Mouse (Mus musculus) kidney, embryonic 16.5 days (tissue): Measurements from ENCODE around the gene Pdxk. TPM values are rescaled to one million over a fixed set of nuclear protein-coding genes. Genes with fewer than 3 reads are reported as not detected.
"Not testable (repeated sequence)": the region's sequence is repeated elsewhere in the genome, so short reads cannot be mapped to it uniquely, and the experiment has no call there.

Source experiments
- ATAC-seq: fragments of 200-750 bp; cut with Nextera tagmentation; 2 replicates; pipeline ENCODE4 v1.8.0; 2017; ENCODE audit warnings: moderate TSS enrichment; ENCODE audit not compliant: low FRiP score, low TSS enrichment
- H3K27ac ChIP-seq: fragments of 300-500 bp; sonication (generic); 2 replicates; pipeline ENCODE4 v1.5.1; 2014; ENCODE audit warnings: low read length
- H3K27me3 ChIP-seq: fragments of 300-500 bp; sonication (generic); 2 replicates; pipeline ENCODE4 v1.6.1; 2014; ENCODE audit warnings: low read length, control low read depth, mixed read lengths; ENCODE audit not compliant: insufficient read depth
- H3K36me3 ChIP-seq: fragments of 300-500 bp; sonication (generic); 2 replicates; pipeline ENCODE4 v1.6.1; 2014; ENCODE audit warnings: low read length, control low read depth, mixed read lengths; ENCODE audit not compliant: insufficient read depth
- H3K4me1 ChIP-seq: fragments of 300-500 bp; sonication (generic); 2 replicates; pipeline ENCODE4 v1.6.1; 2014; ENCODE audit warnings: low read length, control low read depth, mixed read lengths; ENCODE audit not compliant: insufficient read depth
- H3K4me2 ChIP-seq: fragments of 300-500 bp; sonication (generic); replicated peaks from 2 replicates; pipeline ENCODE4 v1.6.1; 2014; ENCODE audit warnings: low read depth, low read length
- H3K4me3 ChIP-seq: fragments of 300-500 bp; sonication (generic); 2 replicates; pipeline ENCODE4 v1.5.1; 2014; ENCODE audit warnings: mild to moderate bottlenecking, low read length
- H3K9ac ChIP-seq: fragments of 300-500 bp; sonication (generic); replicated peaks from 2 replicates; pipeline ENCODE4 v1.6.1; 2014; ENCODE audit warnings: low read length
- H3K9me3 ChIP-seq: fragments of 300-500 bp; sonication (generic); 2 replicates; pipeline ENCODE4 v1.6.1; 2016; ENCODE audit warnings: low read length, control low read depth
- WGBS: fragments of 180-500 bp; shearing (Covaris S2); extraction: QIAGEN DNeasy Blood & Tissue Kit; methylation state at CpG from one replicate; pipeline ENCODE4 v1.1.7; 2014; 5-methylcytosine and 5-hydroxymethylcytosine counted together
- polyA plus RNA-seq: library from polyadenylated mRNA; unstranded; fragments of >200 nt; fragmentation: Nextera tagmentation; extraction: Ambion mirVana; gene quantifications from 2 replicates; pipeline ENCODE4 v1.2.1, GENCODE M21; 2015

The Pdxk gene
- polyA plus RNA-seq: 28.4 and 29.8 TPM in 2 replicates

DNA sequence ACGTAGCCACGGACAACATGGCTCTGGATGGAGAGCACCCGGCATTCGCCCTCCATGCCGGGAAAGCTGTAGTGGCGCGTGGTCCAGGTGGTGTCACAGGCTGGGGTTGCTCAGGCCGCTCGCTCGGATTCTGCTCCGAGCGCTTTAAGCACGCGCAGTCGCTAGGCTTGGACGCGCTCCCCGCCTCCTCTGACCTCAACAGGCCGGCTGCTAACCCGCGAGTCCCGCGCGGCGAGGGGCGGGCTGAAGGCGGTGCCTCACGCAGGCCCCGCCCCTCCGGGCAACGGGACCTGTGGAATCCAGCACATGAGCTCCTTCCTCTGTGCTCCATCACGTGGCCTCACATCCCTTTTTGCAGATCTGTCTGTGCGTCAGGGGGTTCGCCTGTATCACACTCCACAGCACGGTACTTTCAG lies at the start of gene Pdxk:
Pdxk (minus strand) TSS at position 184 of the 416 bp plus-strand sequence.
- peak within 1 kb of the TSS; percentile 56 for H3K4me3 ChIP-seq
- peak within 1 kb of the TSS; percentile 91 for H3K4me2 ChIP-seq
- H3K4me1 ChIP-seq: peaks cover 15% of the 10 kb centered on the region
- peak within 1 kb of the TSS; percentile 69 for H3K9ac ChIP-seq
- peak within 1 kb of the TSS; percentile 25; the same call in 1 of the 2 replicates for H3K27ac ChIP-seq
- ATAC-seq: peak; percentile 94
- H3K27me3 ChIP-seq: no peaks in the 10 kb centered on the region
- H3K9me3 ChIP-seq: no peaks in the 10 kb centered on the region
- no peaks in the 10 kb centered on the region for H3K36me3 ChIP-seq
- WGBS: under 1% methylated on average over 35 of the region's 35 CpGs

DNA sequence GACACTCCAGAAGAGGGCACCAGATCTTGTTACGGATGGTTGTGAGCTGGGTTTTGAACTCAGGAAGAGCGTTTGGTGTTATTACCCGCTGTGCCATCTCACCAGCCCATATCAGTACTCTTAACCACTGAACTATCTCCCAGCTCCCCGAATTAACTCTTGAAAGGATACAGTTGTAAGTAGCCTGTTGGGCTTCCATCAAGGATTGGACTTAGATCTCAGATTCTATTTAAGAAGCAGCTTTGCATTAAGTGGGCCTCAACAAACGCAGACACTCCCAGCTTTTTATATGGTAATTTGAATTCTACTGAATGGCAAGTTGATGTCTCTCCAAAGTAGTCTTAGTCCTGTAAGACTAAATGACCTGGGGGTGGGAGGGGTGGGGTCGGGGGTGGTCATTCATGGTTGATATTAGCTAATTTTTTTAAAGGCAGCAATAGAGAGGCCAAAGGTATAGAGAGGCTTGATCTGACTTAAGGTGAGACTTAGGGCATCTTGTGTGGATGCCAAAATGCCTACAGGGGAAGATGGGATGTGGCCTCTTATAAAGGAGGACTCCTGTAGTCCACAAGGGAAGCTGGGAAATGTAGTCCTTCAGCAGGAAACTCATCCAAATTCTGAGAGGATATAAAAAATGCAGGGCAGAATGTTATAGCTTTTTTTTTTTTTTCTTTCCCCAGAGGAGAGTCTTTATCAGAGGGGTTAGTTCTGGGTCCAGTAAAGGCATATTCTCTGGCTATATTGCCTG lies 38.4 kb upstream of the Pdxk start:
- 83% methylated on average over 6 of the region's 6 CpGs for WGBS
- H3K4me2 ChIP-seq: no peak overlapping the region
- H3K9ac ChIP-seq: no peak overlapping the region
- H3K27me3 ChIP-seq: no peaks in the 10 kb centered on the region
- no peaks in the 10 kb centered on the region for H3K4me1 ChIP-seq
- no peak overlapping the region for H3K27ac ChIP-seq
- no peaks in the 10 kb centered on the region for H3K36me3 ChIP-seq
- no peak overlapping the region for H3K4me3 ChIP-seq
- no peak for ATAC-seq
- H3K9me3 ChIP-seq: no peaks in the 10 kb centered on the region

DNA sequence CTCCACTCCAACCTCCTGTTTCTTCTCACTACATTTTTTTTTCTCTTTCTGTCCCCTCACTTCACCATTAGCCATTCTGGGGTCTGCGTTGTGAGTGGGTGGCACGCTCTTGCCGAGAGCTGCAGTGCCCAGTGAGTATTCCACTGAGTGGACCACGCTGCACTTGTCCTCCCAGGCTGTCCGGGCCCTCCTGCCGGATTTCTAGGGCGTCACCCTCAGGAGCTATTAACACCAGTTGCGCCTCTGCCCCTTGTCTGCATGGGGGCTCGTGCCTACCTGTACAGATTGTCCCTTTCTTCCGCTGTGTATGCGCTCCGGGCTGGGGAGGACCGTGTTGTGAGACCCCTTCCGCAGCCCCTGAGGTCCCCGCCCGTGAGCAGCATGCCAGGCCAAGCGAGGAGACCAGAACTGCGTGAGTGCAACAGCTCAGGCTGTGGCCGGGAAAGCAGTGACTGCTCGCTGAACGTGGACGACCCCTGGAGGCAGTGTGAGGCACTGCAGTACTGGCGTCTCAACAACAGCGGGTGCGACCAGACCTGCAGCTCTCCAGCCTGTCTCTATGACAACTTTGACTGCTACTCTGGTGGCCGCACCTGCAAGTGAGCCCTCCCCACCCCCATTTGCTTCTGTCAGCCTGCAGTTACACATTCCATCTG lies 22.8 kb upstream of the Pdxk start:
- ATAC-seq: peak; percentile 74
- Histone ChIP-seq H3K4me3 (peak overlapping the region; percentile 36), H3K4me1 (0 out of 2 replicates have a peak, but pooled peaks cover 2% of the 10 kb centered on the region), H3K9ac (peak overlapping the region; percentile 64; the same call in 1 of the 2 replicates), H3K27me3 (0 out of 2 replicates have a peak, but pooled peaks cover 3% of the 10 kb centered on the region), H3K4me2 (peak overlapping the region; percentile 62), H3K36me3 (no peaks in the 10 kb centered on the region), H3K27ac (no peak overlapping the region), H3K9me3 (no peaks in the 10 kb centered on the region)
- WGBS: 6% methylated on average over 26 of the region's 26 CpGs

DNA sequence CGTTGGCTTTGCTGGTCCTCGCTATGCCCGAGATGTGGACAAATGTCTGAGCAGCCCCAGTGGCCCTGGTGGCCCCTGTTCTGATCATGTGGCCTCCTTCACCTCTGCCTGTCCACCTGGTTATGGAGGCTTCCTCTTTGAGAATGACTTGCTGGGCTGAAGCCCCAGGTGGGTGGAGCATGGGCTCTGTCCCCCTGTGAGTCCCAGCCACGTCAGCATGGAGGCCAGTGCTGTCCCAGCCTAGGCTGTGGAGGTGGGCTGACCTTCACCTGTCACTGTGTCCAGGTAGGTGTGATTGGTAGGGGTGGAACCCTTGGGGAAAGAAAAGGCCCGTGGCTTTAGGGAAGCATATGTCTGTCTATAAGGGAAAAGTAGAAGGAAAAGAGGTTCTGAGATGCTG lies 22.1 kb upstream of the Pdxk start:
- Histone ChIP-seq H3K4me1 (0 out of 2 replicates have a peak, but pooled peaks cover 2% of the 10 kb centered on the region), H3K9me3 (no peaks in the 10 kb centered on the region), H3K4me2 (no peak overlapping the region), H3K4me3 (no peak overlapping the region), H3K27ac (no peak overlapping the region), H3K9ac (no peak overlapping the region), H3K27me3 (0 out of 2 replicates have a peak, but pooled peaks cover 3% of the 10 kb centered on the region), H3K36me3 (no peaks in the 10 kb centered on the region)
- no peak for ATAC-seq
- 66% methylated on average over 5 of the region's 5 CpGs for WGBS

DNA sequence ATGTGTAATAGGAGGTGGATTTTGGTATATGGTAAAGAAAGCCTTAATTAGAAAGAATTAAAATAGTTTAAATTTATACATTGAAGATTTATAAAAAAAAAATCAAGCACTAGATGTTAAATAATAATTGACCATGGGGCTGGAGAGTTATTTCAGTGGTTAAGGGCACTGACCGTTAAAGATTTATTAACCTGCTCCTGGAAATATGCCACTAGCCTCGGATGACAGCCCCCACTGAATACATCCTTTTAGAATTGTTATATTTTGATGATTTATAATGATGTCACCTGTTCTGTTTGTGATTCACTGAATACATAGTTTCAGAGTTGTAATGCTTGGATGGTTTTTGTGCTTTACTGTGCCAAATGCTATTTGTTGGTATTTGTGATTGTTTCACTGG lies 20.6 kb upstream of the Pdxk start:
- H3K36me3 ChIP-seq, H3K9me3 ChIP-seq, H3K27me3 ChIP-seq, ATAC-seq, H3K9ac ChIP-seq, H3K27ac ChIP-seq, H3K4me2 ChIP-seq, H3K4me3 ChIP-seq, H3K4me1 ChIP-seq: not testable (repeated sequence)
- 32% methylated on average over 2 of the region's 2 CpGs for WGBS

DNA sequence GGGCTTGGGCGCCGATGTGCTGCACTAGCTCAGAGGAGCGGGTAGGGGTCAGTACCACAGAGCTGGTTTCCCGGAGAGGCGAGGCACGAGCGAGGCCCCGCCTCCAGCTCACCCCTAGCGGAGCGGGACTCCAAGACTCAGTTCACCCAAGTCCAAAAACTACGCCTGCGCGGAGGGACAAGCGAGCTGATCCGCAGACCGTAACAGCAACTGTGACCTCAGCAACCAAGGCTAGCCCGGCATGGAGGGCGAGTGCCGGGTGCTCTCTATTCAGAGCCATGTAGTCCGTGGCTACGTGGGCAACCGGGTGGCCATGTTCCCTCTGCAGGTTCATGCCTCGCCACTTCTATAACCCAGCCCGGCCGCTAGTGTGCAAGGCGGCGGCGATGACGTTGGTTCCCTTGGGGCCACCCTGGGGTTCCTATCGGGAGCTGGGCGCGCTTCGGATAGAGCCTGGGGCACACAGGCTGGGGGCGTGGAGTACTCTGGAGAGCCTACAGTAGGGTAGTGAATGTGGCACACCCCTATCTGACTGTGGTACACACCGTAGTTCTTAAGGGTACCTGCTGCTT lies 17.2 kb upstream of the Pdxk start:
- Histone ChIP-seq H3K4me1 (0 out of 2 replicates have a peak, but pooled peaks cover 4% of the 10 kb centered on the region), H3K36me3 (no peaks in the 10 kb centered on the region), H3K4me3 (peak overlapping the region; percentile 48), H3K27ac (no peak overlapping the region), H3K27me3 (0 out of 2 replicates have a peak, but pooled peaks cover 3% of the 10 kb centered on the region), H3K9ac (peak overlapping the region; percentile 56), H3K9me3 (no peaks in the 10 kb centered on the region), H3K4me2 (peak overlapping the region; percentile 68)
- 1% methylated on average over 35 of the region's 35 CpGs for WGBS
- ATAC-seq: peak; percentile 98

DNA sequence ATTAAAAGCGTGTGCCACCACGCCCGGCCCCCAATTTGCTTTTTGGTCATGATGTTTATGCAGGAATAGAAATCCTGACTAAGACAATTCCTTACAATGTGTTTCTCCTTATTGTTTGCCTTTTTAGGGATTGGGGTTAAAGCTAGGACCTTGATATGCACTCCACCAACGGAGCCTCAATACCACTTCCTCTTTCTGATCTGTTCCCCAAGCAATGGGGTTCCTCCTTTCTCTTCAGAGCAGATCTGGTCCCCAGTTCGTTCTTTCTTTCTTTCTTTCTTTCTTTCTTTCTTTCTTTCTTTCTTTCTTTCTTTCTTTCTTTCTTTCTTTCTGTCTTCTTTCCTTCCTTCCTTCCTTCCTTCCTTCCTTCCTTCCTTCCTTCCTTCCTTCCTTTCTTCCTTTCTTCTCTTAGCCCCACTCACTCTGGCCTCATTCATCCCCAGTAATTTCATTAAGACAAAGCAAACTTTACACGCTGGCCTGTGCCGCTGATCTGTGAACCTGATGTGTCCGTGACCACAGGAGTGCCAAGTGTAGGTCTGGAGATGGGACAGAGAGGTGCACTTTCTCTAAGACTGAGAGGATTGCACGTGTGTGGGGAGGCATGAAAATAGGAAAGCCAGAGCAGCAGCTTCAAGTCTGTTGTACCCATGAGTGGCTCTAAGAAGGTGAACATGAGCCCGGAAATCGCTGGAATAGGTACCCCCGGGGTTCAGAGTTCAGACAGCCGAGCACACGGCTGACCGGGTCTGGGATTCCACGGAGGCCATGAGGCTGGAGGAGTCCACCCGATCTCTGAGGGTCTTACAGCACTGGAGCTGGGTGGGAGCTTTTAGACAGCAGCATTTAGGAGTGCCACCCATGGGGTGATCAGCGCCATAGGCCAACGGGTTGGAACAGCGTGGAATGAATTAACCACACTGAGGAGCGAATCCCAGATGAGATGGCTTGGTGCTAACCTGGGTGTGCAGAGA lies 16.5 kb upstream of the Pdxk start:
- peak overlapping the region; percentile 56 for H3K9ac ChIP-seq
- ATAC-seq: peak; percentile 16; the same call in 1 of the 2 replicates

DNA sequence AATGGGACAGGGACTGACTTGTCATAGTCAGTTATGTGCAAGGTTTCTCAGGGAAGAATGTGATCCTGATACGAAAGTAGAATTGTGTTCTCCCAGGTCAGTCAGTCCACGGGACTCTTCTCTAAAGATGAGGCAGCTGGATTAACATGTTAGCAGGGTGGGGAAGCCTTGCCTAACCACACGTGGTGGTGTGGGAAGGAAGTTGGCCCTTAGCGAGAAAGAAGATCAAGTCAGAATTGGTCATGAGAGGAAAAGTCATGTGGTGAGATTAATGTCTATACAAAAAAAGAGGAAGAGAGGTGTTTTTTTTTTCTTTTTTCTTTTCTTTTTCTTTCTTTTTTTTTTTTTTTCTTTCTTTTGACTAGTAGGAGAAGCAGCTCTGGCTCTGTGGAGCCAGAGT lies 12.0 kb upstream of the Pdxk start:
- Histone ChIP-seq H3K9ac (no peak overlapping the region), H3K4me1 (0 out of 2 replicates have a peak, but pooled peaks cover 4% of the 10 kb centered on the region), H3K36me3 (no peaks in the 10 kb centered on the region), H3K4me2 (no peak overlapping the region), H3K27me3 (no peaks in the 10 kb centered on the region), H3K27ac (no peak overlapping the region), H3K9me3 (no peaks in the 10 kb centered on the region), H3K4me3 (no peak overlapping the region)
- no peak for ATAC-seq
- WGBS: 72% methylated on average over 4 of the region's 4 CpGs

More for the DNA sequence above, 16.5 kb upstream of the Pdxk start:
- H3K27ac ChIP-seq: no peak overlapping the region
- H3K36me3 ChIP-seq: no peaks in the 10 kb centered on the region
- H3K4me2 ChIP-seq: peak overlapping the region; percentile 68
- 0 out of 2 replicates have a peak, but pooled peaks cover 4% of the 10 kb centered on the region for H3K4me1 ChIP-seq
- WGBS: 33% methylated on average over 21 of the region's 21 CpGs
- H3K27me3 ChIP-seq: 0 out of 2 replicates have a peak, but pooled peaks cover 3% of the 10 kb centered on the region
- H3K9me3 ChIP-seq: no peaks in the 10 kb centered on the region
- peak overlapping the region; percentile 48 for H3K4me3 ChIP-seq

DNA sequence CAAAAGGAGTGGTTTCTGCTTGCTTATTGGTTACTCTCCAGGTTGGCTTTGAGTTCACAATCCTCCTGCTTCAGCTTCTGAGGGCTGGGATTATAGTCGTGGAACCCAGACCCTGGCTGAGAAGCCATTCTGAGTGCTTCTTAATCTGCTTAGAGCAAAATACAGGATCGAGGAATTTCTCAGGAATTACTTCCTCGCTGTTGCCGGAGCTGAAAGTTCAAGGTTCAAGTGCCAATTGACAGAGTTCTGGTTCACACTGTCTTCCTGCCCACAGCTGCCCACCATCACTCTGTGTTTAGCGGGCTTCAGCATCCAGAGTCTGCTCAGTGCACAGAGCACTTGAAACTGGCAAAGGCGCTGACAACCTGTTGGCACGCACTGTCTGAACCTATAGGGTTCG lies 10.0 kb upstream of the Pdxk start:
- Histone ChIP-seq H3K36me3 (no peaks in the 10 kb centered on the region), H3K4me1 (no peaks in the 10 kb centered on the region), H3K9ac (no peak overlapping the region), H3K27ac (no peak overlapping the region), H3K9me3 (no peaks in the 10 kb centered on the region), H3K4me2 (no peak overlapping the region), H3K4me3 (no peak overlapping the region), H3K27me3 (no peaks in the 10 kb centered on the region)
- WGBS: 77% methylated on average over 8 of the region's 8 CpGs
- ATAC-seq: no peak
